ENCODE assay signal across 16 mouse cellular contexts in genomic region chr11:77932576-77932975, GRCm38 (mm10). TPM values are rescaled to one million over a fixed set of nuclear protein-coding genes. Genes with fewer than 3 reads are reported as not detected.
DNase-seq lines count a peak whose midpoint lies in the region; ATAC-seq and TF ChIP-seq lines count a peak whose summit lies in the region.
"Had no signal": no experiment of that assay in that cellular context is flagged by ENCODE, and none has a peak within 500 bp of the region (broad histone marks: within the 10 kb centered on the region; RNA-seq: fewer than 3 reads in every experiment).

No protein-coding gene starts in this region.

- peaks cover 24% of the 10 kb centered on the region for H3K4me1 ChIP-seq in forebrain, embryonic 11.5 days (replicated peaks; ENCODE audit: control insufficient read depth, insufficient read depth, low read length)
- H3K4me1 ChIP-seq in forebrain, embryonic 15.5 days, result peaks cover 76% of the 10 kb centered on the region
- H3K4me1 ChIP-seq in hindbrain, embryonic 16.5 days (ENCODE audit: control insufficient read depth, insufficient read depth, low read depth, low read length), result peaks cover 53% of the 10 kb centered on the region
- peaks cover 4% of the 10 kb centered on the region; the same call in 1 of the 2 replicates for H3K4me1 ChIP-seq in midbrain, postnatal 0 days (ENCODE audit: insufficient read depth, low read length)

- H3K9ac ChIP-seq in forebrain, embryonic 11.5 days (ENCODE audit: low read length), result no peak overlapping the region
- peak overlapping the region; percentile 96 for H3K9ac ChIP-seq in forebrain, embryonic 15.5 days (replicated peaks)
- peak overlapping the region; percentile 73 for H3K9ac ChIP-seq in hindbrain, embryonic 16.5 days (ENCODE audit: low read depth, low read length)
- 0 out of 2 replicates have a peak overlapping the region, but pooled peaks have one; percentile 46 for H3K9ac ChIP-seq in midbrain, postnatal 0 days (replicated peaks; ENCODE audit: low read length, poor library complexity, severe bottlenecking)
- H3K9ac ChIP-seq: limb, embryonic 13.5 days; liver, embryonic 15.5 days had no signal

- H3K27ac ChIP-seq in forebrain, embryonic 11.5 days (ENCODE audit: low read depth, low read length), result no peak overlapping the region
- H3K27ac ChIP-seq in forebrain, embryonic 15.5 days (replicated peaks), result peak overlapping the region; percentile 93
- H3K27ac ChIP-seq in hindbrain, embryonic 16.5 days (ENCODE audit: low read depth, low read length), result peak overlapping the region; percentile 89
- H3K27ac ChIP-seq in midbrain, postnatal 0 days (ENCODE audit: low read depth, low read length), result no peak overlapping the region
- H3K27ac ChIP-seq: limb, embryonic 13.5 days; liver, embryonic 15.5 days; macrophage had no signal

- no peak for ATAC-seq in forebrain, embryonic 11.5 days (replicated peaks; ENCODE audit: low FRiP score)
- no peak for ATAC-seq in forebrain, embryonic 15.5 days (replicated peaks)
- no peak for ATAC-seq in hindbrain, embryonic 16.5 days
- no peak for ATAC-seq in midbrain, postnatal 0 days (ENCODE audit: low FRiP score)

- no peak for TF ChIP-seq CTCF in midbrain, postnatal 0 days (IDR thresholded peaks at IDR 0.05)

- H3K4me3 ChIP-seq in forebrain, embryonic 11.5 days (ENCODE audit: low read depth, low read length), result peak overlapping the region; percentile 59; the same call in 1 of the 2 replicates
- H3K4me3 ChIP-seq in forebrain, embryonic 15.5 days, result peak overlapping the region; percentile 88
- H3K4me3 ChIP-seq in hindbrain, embryonic 16.5 days (ENCODE audit: low read length), result peak overlapping the region; percentile 67
- peak overlapping the region; percentile 88 for H3K4me3 ChIP-seq in midbrain, postnatal 0 days (ENCODE audit: low read depth, low read length)
- H3K4me3 ChIP-seq: liver, embryonic 15.5 days had no signal

- DNase-seq in forebrain, embryonic 11.5 days (ENCODE audit: low spot score), result no peak
- DNase-seq in midbrain, postnatal 0 days (ENCODE audit: low spot score), result no peak
- no peak for DNase-seq in spleen, adult 18-20 months
- no peak for DNase-seq in gastrocnemius, postnatal 25 days
- no peak for DNase-seq in left cerebral cortex, adult 11 months (ENCODE audit: low spot score)
- DNase-seq: adrenal gland, postnatal 10 days; heart, adult 18-20 months; right cerebral cortex, postnatal 4 days; thymus, postnatal 25 days had no signal

- 47% methylated on average over 5 of the region's 5 CpGs for WGBS in forebrain, embryonic 11.5 days
- 38% methylated on average over 5 of the region's 5 CpGs for WGBS in forebrain, embryonic 15.5 days
- 37% methylated on average over 5 of the region's 5 CpGs for WGBS in hindbrain, embryonic 16.5 days
- WGBS in midbrain, postnatal 0 days, result 45% methylated on average over 5 of the region's 5 CpGs

- H3K27me3 ChIP-seq in forebrain, embryonic 11.5 days (ENCODE audit: control insufficient read depth, insufficient read depth, low read length), result peaks cover 57% of the 10 kb centered on the region
- H3K27me3 ChIP-seq in forebrain, embryonic 15.5 days, result no peaks in the 10 kb centered on the region
- no peaks in the 10 kb centered on the region for H3K27me3 ChIP-seq in hindbrain, embryonic 16.5 days (replicated peaks; ENCODE audit: control insufficient read depth, insufficient read depth, low read length)
- H3K27me3 ChIP-seq in midbrain, postnatal 0 days (ENCODE audit: insufficient read depth, low read length), result no peaks in the 10 kb centered on the region; the same call in 1 of the 2 replicates

- no peaks in the 10 kb centered on the region for H3K9me3 ChIP-seq in forebrain, embryonic 11.5 days (ENCODE audit: control insufficient read depth, low read length)
- no peaks in the 10 kb centered on the region for H3K9me3 ChIP-seq in forebrain, embryonic 15.5 days
- no peaks in the 10 kb centered on the region for H3K9me3 ChIP-seq in hindbrain, embryonic 16.5 days (ENCODE audit: control insufficient read depth, low read length)
- no peaks in the 10 kb centered on the region for H3K9me3 ChIP-seq in midbrain, postnatal 0 days (ENCODE audit: low read length)
- H3K9me3 ChIP-seq: limb, embryonic 13.5 days; liver, embryonic 15.5 days had no signal

- peak overlapping the region; percentile 99; the same call in 1 of the 2 replicates for H3K4me2 ChIP-seq in forebrain, embryonic 11.5 days (ENCODE audit: low read depth, low read length, severe bottlenecking)
- peak overlapping the region; percentile 58 for H3K4me2 ChIP-seq in forebrain, embryonic 15.5 days (replicated peaks)
- peak overlapping the region; percentile 78 for H3K4me2 ChIP-seq in hindbrain, embryonic 16.5 days (ENCODE audit: low read length)
- H3K4me2 ChIP-seq in midbrain, postnatal 0 days (ENCODE audit: low read depth, low read length, poor library complexity, severe bottlenecking), result peak overlapping the region; percentile 82
- H3K4me2 ChIP-seq: liver, embryonic 15.5 days had no signal

- no peaks in the 10 kb centered on the region for H3K36me3 ChIP-seq in forebrain, embryonic 11.5 days (ENCODE audit: control insufficient read depth, insufficient read depth, low read length)
- no peaks in the 10 kb centered on the region for H3K36me3 ChIP-seq in forebrain, embryonic 15.5 days
- H3K36me3 ChIP-seq in hindbrain, embryonic 16.5 days (ENCODE audit: control insufficient read depth, insufficient read depth, low read length), result no peaks in the 10 kb centered on the region
- H3K36me3 ChIP-seq in midbrain, postnatal 0 days (ENCODE audit: insufficient read depth, low read length), result peaks cover 3% of the 10 kb centered on the region; the same call in 1 of the 2 replicates
- H3K36me3 ChIP-seq: limb, embryonic 13.5 days; liver, embryonic 15.5 days had no signal

RNA-seq across cellular contexts. Expression of gene Sez6, which starts 2.0 kb away (rescaled TPM):
- 14.3 and 16.7 TPM in 2 replicates for polyA plus RNA-seq in forebrain, embryonic 11.5 days (2014; fragmentation: Nextera tagmentation; extraction: Ambion mirVana)
- 243 and 249 TPM in 2 replicates for polyA plus RNA-seq in forebrain, embryonic 15.5 days (2015; fragmentation: Nextera tagmentation; extraction: Ambion mirVana)
- 132 and 156 TPM in 2 replicates for polyA plus RNA-seq in hindbrain, embryonic 16.5 days (2015; fragmentation: Nextera tagmentation; extraction: Ambion mirVana)
- total RNA-seq in midbrain, postnatal 0 days (2014; rRNA removed), result 160 and 173 TPM in 2 replicates
- polyA plus RNA-seq in midbrain, postnatal 0 days (2015; fragmentation: Nextera tagmentation; extraction: Ambion mirVana), result 121 and 125 TPM in 2 replicates
- total RNA-seq in gastrocnemius, postnatal 25 days (2021), result under 1 TPM in 1 of 2 experiments, not detected in 1; 0.16 TPM
- polyA plus RNA-seq: kidney, embryonic 14.5 days; macrophage had no signal

RNA-seq across cellular contexts. Expression of gene Pipox, which starts 38.7 kb away (rescaled TPM):
- 13.6 and 16.0 TPM in 2 replicates for polyA plus RNA-seq in forebrain, embryonic 11.5 days (2014; fragmentation: Nextera tagmentation; extraction: Ambion mirVana)
- polyA plus RNA-seq in forebrain, embryonic 15.5 days (2015; fragmentation: Nextera tagmentation; extraction: Ambion mirVana), result 10.2 and 11.2 TPM in 2 replicates
- 5.9 and 7.7 TPM in 2 replicates for polyA plus RNA-seq in hindbrain, embryonic 16.5 days (2015; fragmentation: Nextera tagmentation; extraction: Ambion mirVana)
- total RNA-seq in midbrain, postnatal 0 days (2014; rRNA removed), result 3.4 and 3.6 TPM in 2 replicates
- 3.8 and 5.1 TPM in 2 replicates for polyA plus RNA-seq in midbrain, postnatal 0 days (2015; fragmentation: Nextera tagmentation; extraction: Ambion mirVana)
- under 1 TPM in 1 of 2 experiments, not detected in 1; 0.16 TPM for total RNA-seq in gastrocnemius, postnatal 25 days (2021)
- total RNA-seq: MEL had no signal
- polyA plus RNA-seq: macrophage had no signal

RNA-seq across cellular contexts. Expression of gene Phf12, which starts 50.0 kb away (rescaled TPM):
- polyA plus RNA-seq in forebrain, embryonic 11.5 days (2014; fragmentation: Nextera tagmentation; extraction: Ambion mirVana), result 29.6 and 30.5 TPM in 2 replicates
- 22.5 and 26.0 TPM in 2 replicates for polyA plus RNA-seq in forebrain, embryonic 15.5 days (2015; fragmentation: Nextera tagmentation; extraction: Ambion mirVana)
- polyA plus RNA-seq in hindbrain, embryonic 16.5 days (2015; fragmentation: Nextera tagmentation; extraction: Ambion mirVana), result 11.8 and 12.5 TPM in 2 replicates
- 31.6 and 53.9 TPM in 2 replicates for total RNA-seq in midbrain, postnatal 0 days (2014; rRNA removed)
- polyA plus RNA-seq in midbrain, postnatal 0 days (2015; fragmentation: Nextera tagmentation; extraction: Ambion mirVana), result 9.3 and 9.9 TPM in 2 replicates
- 10 to 100 TPM; 14.2 to 18.2 TPM for total RNA-seq in gastrocnemius, postnatal 25 days (2021)

Comparison
In these comparisons a context has a peak if more than half of its experiments do, and no peak if none do; other contexts are left out.
1. H3K27ac ChIP-seq: peak in forebrain, embryonic 15.5 days (single experiment) and hindbrain, embryonic 16.5 days (single experiment); none in forebrain, embryonic 11.5 days (single experiment) and midbrain, postnatal 0 days (single experiment).
2. Peak in every context shown above with its lines, with median percentiles within 50 percentile points of each other: H3K4me2 ChIP-seq and H3K4me3 ChIP-seq.